Mouse (Mus musculus): ENCODE data around the gene Chd8.
"Not testable (repeated sequence)": the region's sequence is repeated elsewhere in the genome, so short reads cannot be mapped to it uniquely, and the experiment has no call there.

Gene Chd8

GRCm38 (mm10) chr14:52257484-52258213, at the start of gene Chd8:
TSS of gene Chd8 (minus strand) at chr14:52257780.
- peak; percentile 100 for ATAC-seq (ENCODE audit: insufficient number of reproducible peaks, low FRiP score, low TSS enrichment)

GRCm38 (mm10) chr14:52306100-52306499, 48.5 kb upstream of the Chd8 start:
- no peak for ATAC-seq (ENCODE audit: insufficient number of reproducible peaks, low FRiP score, low TSS enrichment)

DNA sequence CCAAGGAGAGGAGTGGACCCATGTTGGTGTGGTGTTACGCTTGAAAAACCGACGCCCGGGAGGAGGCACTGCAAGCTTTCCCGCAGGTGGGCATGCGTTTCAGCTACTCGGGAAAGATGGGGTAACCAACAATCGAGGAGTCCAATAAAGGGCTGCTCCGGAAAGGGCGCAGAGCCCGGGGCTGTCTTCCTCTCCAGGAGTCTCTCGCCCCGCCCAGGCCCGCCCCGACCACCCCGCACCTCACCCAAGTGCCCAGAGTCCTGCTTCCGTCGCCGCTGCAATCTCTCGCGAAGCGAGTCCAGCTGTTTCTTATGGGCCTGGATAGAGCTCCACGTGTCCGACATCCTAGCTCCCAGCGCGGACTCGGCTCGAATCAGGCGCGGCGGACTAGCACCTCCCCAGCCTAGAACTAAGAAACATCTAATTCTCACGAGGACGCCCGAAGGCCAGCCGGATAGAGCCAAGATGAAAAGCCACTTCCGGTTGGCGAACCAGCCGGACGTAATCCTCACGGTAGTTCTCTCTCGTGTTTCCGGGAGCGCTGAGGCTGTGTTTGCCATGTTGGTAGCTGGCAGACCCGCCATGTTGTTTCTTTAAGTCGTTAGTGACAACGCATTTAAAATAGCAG, 47.2 kb upstream of the Chd8 start, which contains the start of gene Mettl3:
TSS of gene Mettl3 (minus strand) at position 485 of the 628 bp plus-strand sequence.
- peak; percentile 96 for ATAC-seq (ENCODE audit: insufficient number of reproducible peaks, low FRiP score, low TSS enrichment)

DNA sequence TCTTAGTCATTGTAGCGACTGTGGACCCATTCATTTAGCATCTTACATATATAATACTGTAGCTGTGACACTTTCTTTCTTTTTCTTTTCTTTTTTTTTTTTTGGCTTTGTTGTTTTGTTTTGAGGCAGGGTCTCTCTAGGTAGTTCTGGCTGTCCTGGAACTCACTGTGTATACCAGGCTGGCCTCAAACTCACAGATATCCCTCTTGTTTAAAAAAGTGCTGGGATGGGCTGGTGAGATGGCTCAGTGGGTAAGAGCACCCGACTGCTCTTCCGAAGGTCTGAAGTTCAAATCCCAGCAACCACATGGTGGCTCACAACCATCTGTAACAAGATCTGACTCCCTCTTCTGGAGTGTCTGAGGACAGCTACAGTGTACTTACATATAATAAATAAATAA, 45.9 kb upstream of the Chd8 start:
- not testable (repeated sequence) for ATAC-seq (ENCODE audit: insufficient number of reproducible peaks, low FRiP score, low TSS enrichment)

GRCm38 (mm10) chr14:52295558-52296264, 38.1 kb upstream of the Chd8 start:
- peak; percentile 52; the same call in 1 of the 2 replicates for ATAC-seq (ENCODE audit: insufficient number of reproducible peaks, low FRiP score, low TSS enrichment)

GRCm38 (mm10) chr14:52284191-52284590, 26.6 kb upstream of the Chd8 start:
- ATAC-seq (ENCODE audit: insufficient number of reproducible peaks, low FRiP score, low TSS enrichment) = no peak

DNA sequence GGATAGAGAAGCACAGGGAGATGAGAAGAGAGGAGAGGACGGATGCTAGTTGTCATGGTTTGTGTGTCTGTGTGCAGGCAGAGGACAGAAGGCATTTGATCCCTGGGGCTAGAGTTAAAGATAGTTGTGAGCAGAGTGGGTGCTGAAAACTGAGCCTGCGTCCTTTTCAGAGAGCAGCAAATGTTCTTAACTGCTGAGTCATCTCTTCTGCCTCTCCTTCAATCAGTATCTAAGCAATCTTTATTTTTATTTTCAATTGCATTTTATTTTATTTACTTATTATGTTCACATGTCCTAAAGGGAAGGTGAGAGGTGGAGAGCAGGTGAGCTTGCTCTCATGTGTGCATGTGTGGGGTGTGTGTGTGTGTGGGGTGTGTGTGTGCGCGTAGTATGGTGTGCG, 26.0 kb upstream of the Chd8 start:
- ATAC-seq (ENCODE audit: insufficient number of reproducible peaks, low FRiP score, low TSS enrichment) = no peak

- no peak for ATAC-seq (ENCODE audit: insufficient number of reproducible peaks, low FRiP score, low TSS enrichment)
Observed at GRCm38 (mm10) chr14:52279747-52280120, 22.2 kb upstream of the Chd8 start.

- ATAC-seq (ENCODE audit: insufficient number of reproducible peaks, low FRiP score, low TSS enrichment) = peak; percentile 99
Observed at GRCm38 (mm10) chr14:52278932-52279746, 21.6 kb upstream of the Chd8 start, which contains the start of the genes Tox4 and Rab2b. TSS of gene Tox4 (plus strand) at chr14:52279146. TSS of gene Rab2b (minus strand) at chr14:52279545.

GRCm38 (mm10) chr14:52277210-52277609, 19.6 kb upstream of the Chd8 start:
- no peak for ATAC-seq (ENCODE audit: insufficient number of reproducible peaks, low FRiP score, low TSS enrichment)

DNA sequence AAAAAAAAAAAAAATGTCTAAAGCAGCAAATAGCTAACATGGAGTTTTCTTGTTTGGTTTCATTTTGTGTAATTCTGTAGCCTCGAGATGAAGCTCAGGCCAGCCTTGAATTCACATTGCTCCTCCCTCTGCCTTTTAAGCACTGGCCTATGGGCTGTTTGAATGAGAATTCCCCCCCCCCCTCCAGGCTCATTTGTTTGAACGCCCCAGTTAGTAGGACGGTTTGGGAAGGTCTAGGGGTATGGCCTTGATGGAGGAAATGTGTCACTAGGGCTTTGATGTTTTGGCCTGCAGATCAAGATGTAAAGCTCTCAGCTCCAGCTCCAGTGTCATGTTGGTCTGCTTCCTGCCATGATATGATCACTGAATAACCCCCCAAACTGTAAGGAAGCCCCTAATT, 15.2 kb upstream of the Chd8 start:
- no peak for ATAC-seq (ENCODE audit: insufficient number of reproducible peaks, low FRiP score, low TSS enrichment)

- ATAC-seq (ENCODE audit: insufficient number of reproducible peaks, low FRiP score, low TSS enrichment) = no peak
Observed at GRCm38 (mm10) chr14:52256311-52257175, 1.0 kb downstream of the Chd8 start.

- no peak for ATAC-seq (ENCODE audit: insufficient number of reproducible peaks, low FRiP score, low TSS enrichment)
Observed at GRCm38 (mm10) chr14:52246129-52246528, 11.5 kb downstream of the Chd8 start.

DNA sequence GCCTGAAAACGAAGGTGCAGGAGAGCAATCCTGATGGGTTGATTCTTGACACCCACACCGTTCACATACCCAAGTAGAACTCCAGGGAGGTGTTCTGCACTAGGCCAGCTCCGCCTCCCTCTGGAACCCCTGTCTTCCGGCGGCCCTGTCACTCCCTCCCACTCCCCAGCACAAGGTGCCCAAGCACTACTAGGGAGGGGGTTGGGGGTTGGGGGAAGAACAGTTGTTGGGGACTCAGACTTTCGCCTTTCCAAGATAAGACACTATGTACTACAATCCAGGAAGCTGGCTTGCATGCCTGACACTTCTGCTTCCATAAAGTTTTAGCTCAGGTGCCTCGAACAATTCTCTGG, 12.9 kb downstream of the Chd8 start:
- ATAC-seq (ENCODE audit: insufficient number of reproducible peaks, low FRiP score, low TSS enrichment) = no peak

DNA sequence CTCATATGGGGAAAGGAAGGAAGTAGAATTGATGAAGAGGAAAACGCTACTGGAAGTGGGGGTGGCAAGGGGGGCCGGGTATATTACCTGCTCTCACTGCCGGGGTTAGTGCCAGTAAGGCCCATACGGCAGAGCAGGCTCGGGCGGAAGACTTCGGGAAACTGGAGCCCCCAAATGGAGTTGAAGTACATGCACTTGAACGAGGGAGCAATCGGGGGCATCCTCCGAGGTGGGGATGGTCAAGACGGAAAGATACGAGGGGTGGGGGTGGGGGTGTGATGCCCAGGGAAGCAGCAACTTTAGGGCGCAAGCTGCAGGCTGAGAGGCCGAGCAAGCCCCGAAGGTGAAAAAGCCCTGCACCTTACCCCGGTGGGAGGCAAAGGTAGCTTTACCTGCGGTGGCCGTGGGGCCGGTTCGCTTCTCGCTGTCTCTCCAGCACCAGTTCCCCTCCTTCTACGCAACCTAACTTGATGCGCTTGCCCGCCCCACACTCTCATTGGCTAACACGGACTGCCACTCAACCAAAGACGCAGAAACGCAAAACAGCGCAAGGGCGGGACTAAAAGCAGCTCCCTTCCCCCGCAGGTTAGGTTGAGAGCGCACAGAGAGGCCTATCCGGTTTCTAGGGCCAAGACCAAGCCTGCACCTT, 13.4 kb downstream of the Chd8 start:
- ATAC-seq (ENCODE audit: insufficient number of reproducible peaks, low FRiP score, low TSS enrichment) = peak; percentile 99

GRCm38 (mm10) chr14:52236216-52236615, 21.4 kb downstream of the Chd8 start:
- no peak for ATAC-seq (ENCODE audit: insufficient number of reproducible peaks, low FRiP score, low TSS enrichment)

DNA sequence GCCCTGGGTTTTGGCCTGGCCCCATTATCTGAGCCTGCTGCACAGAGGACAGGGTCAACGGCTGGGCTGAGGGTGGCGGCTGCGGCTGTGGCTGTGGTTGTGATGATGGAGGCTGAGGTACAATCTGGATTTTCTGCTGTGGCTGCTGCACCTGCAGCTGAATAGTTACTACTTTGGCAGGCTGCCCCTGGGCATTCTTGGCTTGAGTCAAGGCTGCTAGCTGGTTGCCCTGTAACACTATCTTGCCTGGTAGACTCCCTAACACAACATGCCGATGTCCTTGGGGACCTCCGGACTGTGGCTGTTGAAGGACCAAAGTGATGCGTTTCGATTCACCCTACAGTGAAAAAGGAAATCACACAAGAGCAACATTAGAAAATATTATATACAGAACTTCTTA, 22.4 kb downstream of the Chd8 start:
- ATAC-seq (ENCODE audit: insufficient number of reproducible peaks, low FRiP score, low TSS enrichment) = no peak

GRCm38 (mm10) chr14:52232249-52232648, 25.3 kb downstream of the Chd8 start:
- no peak for ATAC-seq (ENCODE audit: insufficient number of reproducible peaks, low FRiP score, low TSS enrichment)

- no peak for ATAC-seq (ENCODE audit: insufficient number of reproducible peaks, low FRiP score, low TSS enrichment)
Observed at GRCm38 (mm10) chr14:52225972-52226371, 31.6 kb downstream of the Chd8 start.

Data from cerebellum, adult (tissue).